Mouse (Mus musculus) ES-Bruce4 (cell line): ENCODE results near the gene Adamtsl1.

Experiments used
- CTCF ChIP-seq: IDR thresholded peaks from one replicate; pipeline ENCODE4 v1.8.1; 2011; ENCODE audit warnings: low read depth, low read length
- EP300 ChIP-seq: IDR thresholded peaks from 2 replicates; pipeline ENCODE4 v1.6.1; 2011; ENCODE audit warnings: low read depth, low read length; ENCODE audit not compliant: insufficient read depth
- POLR2A ChIP-seq: IDR thresholded peaks from one replicate; pipeline ENCODE4 v1.8.1; 2011; ENCODE audit warnings: low read length; ENCODE audit not compliant: insufficient read depth

DNA sequence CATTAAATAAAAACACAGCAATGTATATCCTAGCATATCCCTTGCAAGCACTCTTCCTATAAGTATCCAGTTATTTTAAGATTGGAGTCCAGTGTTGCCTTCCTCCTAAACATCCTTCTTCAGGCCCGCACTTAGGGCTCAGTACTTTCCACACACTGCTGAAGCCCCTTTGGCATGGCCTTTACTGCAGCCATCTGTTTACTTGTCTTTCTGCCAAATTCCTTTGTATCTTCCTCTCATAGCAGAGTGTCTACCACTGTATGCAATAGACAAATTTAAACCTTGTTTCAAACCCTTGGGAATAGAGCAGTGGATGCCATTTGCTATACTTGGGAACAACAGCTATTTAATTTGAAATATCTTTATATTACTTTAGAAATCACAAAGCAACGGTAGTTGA, 213.8 kb downstream of the Adamtsl1 start:
- TF ChIP-seq CTCF: no peak
- no peak for TF ChIP-seq POLR2A
- no peak for TF ChIP-seq EP300
